Mouse (Mus musculus) lung, embryonic 14.5 days (tissue): ENCODE measurements at regions not wholly inside any gene's neighbourhood (a gene's known extent, or its start where the extent isn't known, plus 50 kb on each side); places are given as distances from the start of the nearest gene placed in this dataset.

Source experiments
- ATAC-seq: fragments of 200-750 bp; cut with Nextera tagmentation; 2 replicates; pipeline ENCODE4 v1.8.0; 2017; ENCODE audit warnings: mild to moderate bottlenecking, moderate TSS enrichment, moderate library complexity; ENCODE audit not compliant: insufficient read depth
- DNase-seq: peaks from one replicate; pipeline ENCODE4 v3.0.0-alpha.2; 2015
- H3K27ac ChIP-seq: fragments of 300-500 bp; sonication (generic); 2 replicates; pipeline ENCODE4 v1.5.1; 2014; ENCODE audit warnings: low read depth, mild to moderate bottlenecking, moderate library complexity
- H3K27me3 ChIP-seq: fragments of 300-500 bp; sonication (generic); 2 replicates; pipeline ENCODE4 v1.6.1; 2014; ENCODE audit warnings: low read length, control low read depth; ENCODE audit not compliant: insufficient read depth
- H3K36me3 ChIP-seq: fragments of 300-500 bp; sonication (generic); 2 replicates; pipeline ENCODE4 v1.6.1; 2014; ENCODE audit warnings: control low read depth; ENCODE audit not compliant: insufficient read depth
- H3K4me1 ChIP-seq: fragments of 300-500 bp; sonication (generic); 2 replicates; pipeline ENCODE4 v1.6.1; 2014; ENCODE audit warnings: antibody characterized with exemption, control low read depth; ENCODE audit not compliant: insufficient read depth
- H3K4me2 ChIP-seq: fragments of 300-500 bp; sonication (generic); 2 replicates; pipeline ENCODE4 v1.6.1; 2014; ENCODE audit warnings: mild to moderate bottlenecking
- H3K4me3 ChIP-seq: fragments of 300-500 bp; sonication (generic); 2 replicates; pipeline ENCODE4 v1.5.1; 2014; ENCODE audit warnings: low read depth, low read length
- H3K9ac ChIP-seq: fragments of 300-500 bp; sonication (generic); 2 replicates; pipeline ENCODE4 v1.6.1; 2014
- H3K9me3 ChIP-seq: fragments of 300-500 bp; sonication (generic); 2 replicates; pipeline ENCODE4 v1.6.1; 2016; ENCODE audit warnings: low read depth, low read length, control low read depth
- CTCF ChIP-seq: IDR thresholded peaks from 2 replicates; pipeline ENCODE4 v1.5.1; 2016; ENCODE audit warnings: antibody characterized with exemption, low read depth
- WGBS: fragments of 180-500 bp; shearing (Covaris S2); extraction: QIAGEN DNeasy Blood & Tissue Kit; methylation state at CpG from one replicate; pipeline ENCODE4 v1.1.7; 2014; 5-methylcytosine and 5-hydroxymethylcytosine counted together

DNA sequence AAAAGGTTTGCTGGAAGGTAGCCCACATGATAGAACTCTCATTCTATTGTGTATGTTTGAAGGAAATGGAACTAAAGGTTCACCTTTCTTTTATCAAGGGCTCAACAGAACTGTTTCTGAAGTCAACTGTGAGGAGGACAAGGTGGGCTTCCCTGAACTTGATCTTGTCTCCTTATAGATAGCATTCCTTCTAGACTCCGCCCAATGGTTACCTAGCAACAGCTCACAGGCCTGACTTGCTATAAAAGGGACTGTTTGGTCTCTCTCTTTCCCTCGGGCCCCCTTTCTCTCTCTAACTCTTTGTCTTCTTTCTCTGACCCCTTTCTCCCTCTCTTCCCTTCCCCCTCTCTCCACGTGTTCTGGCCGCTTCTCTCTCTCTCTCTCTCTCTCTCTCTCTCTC is 123.5 kb upstream of the B430218F22Rik start:
- no peaks in the 10 kb centered on the region for H3K27me3 ChIP-seq
- H3K4me3 ChIP-seq: no peak overlapping the region
- H3K4me2 ChIP-seq: no peak overlapping the region
- no peak for TF ChIP-seq CTCF
- H3K9ac ChIP-seq: no peak overlapping the region
- no peaks in the 10 kb centered on the region for H3K4me1 ChIP-seq
- DNase-seq (no peak), ATAC-seq (no peak)
- no peak overlapping the region for H3K27ac ChIP-seq
- H3K9me3 ChIP-seq: no peaks in the 10 kb centered on the region
- WGBS: 56% methylated on average over 4 of the region's 4 CpGs
- H3K36me3 ChIP-seq: no peaks in the 10 kb centered on the region

DNA sequence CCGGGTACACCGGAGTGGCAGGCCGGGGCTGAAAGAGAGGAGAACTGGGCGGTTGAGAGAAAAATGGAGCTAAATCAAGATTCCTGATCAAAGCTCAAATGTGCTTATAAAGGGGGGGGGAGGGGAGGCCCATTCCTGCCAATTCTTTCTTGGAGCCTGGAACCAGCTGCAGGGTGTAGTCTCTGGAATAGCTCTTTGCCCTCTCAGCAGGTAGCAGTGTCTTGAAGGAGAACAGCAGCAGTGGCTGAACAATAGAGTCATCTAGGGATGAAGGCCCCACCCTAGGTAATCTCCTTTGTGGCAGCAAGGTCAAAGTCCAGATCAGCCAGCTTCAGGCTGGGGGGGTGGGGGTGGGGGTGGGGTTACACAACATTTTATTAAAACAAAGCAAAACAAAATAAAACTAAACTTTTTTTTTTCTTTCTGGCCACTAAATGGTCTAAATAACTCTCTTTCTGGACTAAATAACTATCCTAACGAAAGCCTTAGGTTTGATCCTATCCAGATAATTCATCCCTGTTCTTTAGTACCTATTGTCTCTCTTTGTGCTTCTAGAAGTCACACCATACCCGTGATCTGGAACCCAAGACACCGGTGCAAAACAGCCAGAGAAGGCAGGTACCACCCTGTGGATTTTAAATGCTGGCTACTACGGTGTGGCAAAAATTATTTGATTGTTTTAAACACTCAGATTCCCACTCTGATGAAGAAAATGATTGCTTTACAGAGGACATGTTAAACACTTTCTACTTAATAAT is 120.5 kb upstream of the B430218F22Rik start:
- no peaks in the 10 kb centered on the region for H3K27me3 ChIP-seq
- DNase-seq: no peak
- no peak for ATAC-seq
- no peaks in the 10 kb centered on the region for H3K9me3 ChIP-seq
- TF ChIP-seq CTCF: no peak
- H3K9ac ChIP-seq: no peak overlapping the region
- 86% methylated on average over 8 of the region's 8 CpGs for whole genome bisulfite sequencing
- no peak overlapping the region for H3K4me2 ChIP-seq
- H3K36me3 ChIP-seq: no peaks in the 10 kb centered on the region
- H3K4me1 ChIP-seq: no peaks in the 10 kb centered on the region
- no peak overlapping the region for H3K27ac ChIP-seq
- H3K4me3 ChIP-seq: no peak overlapping the region

DNA sequence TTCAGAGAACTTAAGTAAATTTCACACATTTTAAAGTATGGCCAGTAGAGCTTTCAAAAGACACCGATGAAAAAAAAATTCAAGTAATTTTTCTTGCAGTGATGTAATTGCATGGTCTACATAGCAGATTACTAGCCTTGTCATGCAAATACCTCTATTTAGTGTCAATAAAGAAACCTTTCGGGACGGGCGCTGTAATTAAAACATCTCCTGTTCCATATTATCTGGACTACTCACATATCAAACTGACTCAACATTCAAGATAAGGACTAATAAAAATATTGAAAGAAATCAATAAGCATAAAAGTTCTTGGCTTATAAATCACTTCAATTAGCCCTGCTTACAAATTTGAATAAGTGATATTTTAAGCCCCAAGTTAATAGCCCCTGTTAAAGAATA is 113.5 kb upstream of the B430218F22Rik start:
- Histone ChIP-seq H3K4me1 (no peaks in the 10 kb centered on the region), H3K27me3 (no peaks in the 10 kb centered on the region), H3K4me3 (no peak overlapping the region), H3K4me2 (no peak overlapping the region), H3K9me3 (no peaks in the 10 kb centered on the region), H3K9ac (no peak overlapping the region), H3K36me3 (no peaks in the 10 kb centered on the region), H3K27ac (no peak overlapping the region)
- no peak for DNase-seq
- WGBS: 88% methylated on average over 4 of the region's 4 CpGs
- TF ChIP-seq CTCF: no peak
- no peak for ATAC-seq

DNA sequence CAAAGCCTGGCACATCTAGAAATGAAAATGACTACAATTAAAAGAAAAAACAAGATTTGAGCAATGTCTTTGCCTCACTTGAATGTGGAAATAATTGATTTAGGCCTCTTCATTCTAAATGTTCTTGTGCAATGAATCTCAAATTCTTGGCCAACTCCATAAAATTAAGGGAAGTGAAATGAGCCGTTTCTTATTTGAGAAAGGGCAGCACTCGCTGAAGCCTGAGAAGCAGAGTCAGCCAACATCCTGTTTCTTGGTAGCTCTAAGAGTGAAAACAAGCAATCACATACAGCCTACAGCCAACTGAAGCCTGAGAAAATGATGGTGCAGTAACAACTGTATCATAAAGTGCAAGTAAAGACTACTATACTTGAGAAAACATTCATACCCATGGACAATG is 105.5 kb upstream of the B430218F22Rik start:
- TF ChIP-seq CTCF: no peak
- ATAC-seq (no peak), DNase-seq (no peak)
- no peaks in the 10 kb centered on the region for H3K36me3 ChIP-seq
- H3K27me3 ChIP-seq: no peaks in the 10 kb centered on the region
- H3K4me3 ChIP-seq: no peak overlapping the region
- no peak overlapping the region for H3K4me2 ChIP-seq
- no peaks in the 10 kb centered on the region for H3K9me3 ChIP-seq
- 56% methylated on average over 2 of the region's 2 CpGs for WGBS
- no peak overlapping the region for H3K9ac ChIP-seq
- no peaks in the 10 kb centered on the region for H3K4me1 ChIP-seq
- H3K27ac ChIP-seq: no peak overlapping the region

DNA sequence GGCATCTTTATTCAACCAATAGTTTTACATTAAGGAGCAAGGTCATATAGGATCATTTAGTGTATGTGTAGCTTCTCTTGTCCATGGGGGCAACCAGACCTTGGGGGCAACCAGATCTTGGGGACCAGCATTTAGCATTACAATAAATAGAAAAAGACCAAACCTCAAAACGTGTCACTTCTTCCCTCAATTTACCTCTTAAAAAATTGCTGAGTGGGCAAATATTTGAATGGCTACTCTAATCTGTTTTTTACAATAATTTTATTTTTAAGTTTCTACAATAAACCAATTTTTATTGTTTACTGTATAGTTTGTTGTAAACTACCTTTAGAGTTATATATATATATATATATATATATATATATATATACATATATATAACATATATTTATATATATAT is 92.7 kb upstream of the B430218F22Rik start:
- no peak for TF ChIP-seq CTCF
- Histone ChIP-seq H3K27me3 (no peaks in the 10 kb centered on the region), H3K27ac (no peak overlapping the region), H3K4me2 (no peak overlapping the region), H3K9me3 (no peaks in the 10 kb centered on the region), H3K4me3 (no peak overlapping the region), H3K9ac (no peak overlapping the region), H3K36me3 (no peaks in the 10 kb centered on the region), H3K4me1 (no peaks in the 10 kb centered on the region)
- ATAC-seq: no peak
- DNase-seq: no peak
- WGBS: 79% methylated on average over 1 of the region's 1 CpGs

DNA sequence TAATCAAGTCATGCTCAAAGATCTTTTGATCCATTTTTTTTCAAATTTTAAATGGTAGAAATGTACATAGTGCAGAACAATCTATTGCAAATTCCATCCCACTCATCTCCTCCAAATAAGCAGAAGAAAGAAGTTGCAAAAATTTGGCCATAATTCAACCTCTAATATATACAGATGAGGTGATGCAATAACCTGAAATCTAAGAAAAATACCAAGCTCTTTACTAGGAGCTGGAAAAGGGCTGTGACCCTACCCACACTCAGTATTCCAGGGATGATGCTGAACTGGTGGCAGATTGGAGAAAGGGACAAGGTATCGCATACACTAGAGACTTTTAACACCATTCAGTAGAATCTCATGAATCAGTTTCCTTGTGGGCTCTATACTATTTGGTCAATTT is 76.3 kb upstream of the B430218F22Rik start:
- no peak overlapping the region for H3K4me2 ChIP-seq
- H3K27ac ChIP-seq: no peak overlapping the region
- H3K9me3 ChIP-seq: no peaks in the 10 kb centered on the region
- H3K9ac ChIP-seq: no peak overlapping the region
- H3K36me3 ChIP-seq: no peaks in the 10 kb centered on the region
- no peak for DNase-seq
- no peaks in the 10 kb centered on the region for H3K27me3 ChIP-seq
- H3K4me3 ChIP-seq: no peak overlapping the region
- H3K4me1 ChIP-seq: no peaks in the 10 kb centered on the region
- WGBS: 89% methylated on average over 1 of the region's 1 CpGs
- ATAC-seq: no peak
- TF ChIP-seq CTCF: no peak

DNA sequence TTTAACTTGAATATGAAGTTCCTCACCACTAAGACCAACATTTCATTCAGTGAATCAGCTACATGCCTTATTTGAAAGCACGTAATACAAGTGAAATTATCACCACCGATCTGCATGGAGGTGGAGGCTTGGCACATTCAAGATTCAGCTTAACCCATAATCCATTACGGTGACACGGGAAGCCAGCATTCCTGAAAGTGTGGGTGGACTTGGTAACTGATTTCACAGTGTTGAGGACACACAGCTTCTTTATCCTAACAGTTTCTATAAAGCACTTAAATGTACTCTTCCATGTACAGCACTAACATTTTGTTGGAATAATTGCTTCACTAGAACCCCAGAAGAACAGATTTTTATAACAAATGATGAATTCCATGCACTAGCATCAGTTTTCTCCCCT is 72.8 kb upstream of the B430218F22Rik start:
- ATAC-seq (no peak), DNase-seq (no peak)

More for the DNA sequence above, 72.8 kb upstream of the B430218F22Rik start:
- Histone ChIP-seq H3K36me3 (no peaks in the 10 kb centered on the region), H3K9ac (no peak overlapping the region), H3K27ac (no peak overlapping the region), H3K4me1 (no peaks in the 10 kb centered on the region), H3K27me3 (no peaks in the 10 kb centered on the region), H3K4me3 (no peak overlapping the region), H3K4me2 (no peak overlapping the region), H3K9me3 (no peaks in the 10 kb centered on the region)
- WGBS: 80% methylated on average over 4 of the region's 4 CpGs
- no peak for TF ChIP-seq CTCF
